Mouse (Mus musculus) liver, adult (tissue): Measurements from ENCODE around the gene Irf2.

Experiments
- GATA4 ChIP-seq: IDR thresholded peaks from 2 replicates; pipeline ENCODE4 v1.6.1; 2014; ENCODE audit warnings: mild to moderate bottlenecking, low read length; ENCODE audit not compliant: insufficient replicate concordance

Irf2 gene

DNA sequence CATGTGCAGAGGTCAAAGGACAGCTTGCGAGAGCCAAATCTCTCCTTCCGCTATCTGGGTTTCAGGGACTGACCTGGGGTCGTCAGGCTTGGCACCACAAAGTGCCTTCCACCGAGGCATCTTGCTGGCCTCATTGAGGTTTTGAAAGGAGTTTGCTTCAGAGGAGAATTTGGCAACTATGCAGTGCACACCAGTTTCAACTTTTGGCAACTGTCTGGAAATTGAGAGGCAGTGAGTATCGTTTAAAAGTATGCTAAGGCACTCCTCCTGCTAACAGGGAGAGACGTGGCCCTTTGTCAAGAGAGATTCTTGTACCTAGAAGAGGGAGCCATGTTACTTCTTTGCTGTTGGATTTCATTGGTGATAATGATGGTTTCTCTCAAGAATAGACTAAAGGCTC is 21.9 kb downstream of the Irf2 start:
- TF ChIP-seq GATA4 = no peak

DNA sequence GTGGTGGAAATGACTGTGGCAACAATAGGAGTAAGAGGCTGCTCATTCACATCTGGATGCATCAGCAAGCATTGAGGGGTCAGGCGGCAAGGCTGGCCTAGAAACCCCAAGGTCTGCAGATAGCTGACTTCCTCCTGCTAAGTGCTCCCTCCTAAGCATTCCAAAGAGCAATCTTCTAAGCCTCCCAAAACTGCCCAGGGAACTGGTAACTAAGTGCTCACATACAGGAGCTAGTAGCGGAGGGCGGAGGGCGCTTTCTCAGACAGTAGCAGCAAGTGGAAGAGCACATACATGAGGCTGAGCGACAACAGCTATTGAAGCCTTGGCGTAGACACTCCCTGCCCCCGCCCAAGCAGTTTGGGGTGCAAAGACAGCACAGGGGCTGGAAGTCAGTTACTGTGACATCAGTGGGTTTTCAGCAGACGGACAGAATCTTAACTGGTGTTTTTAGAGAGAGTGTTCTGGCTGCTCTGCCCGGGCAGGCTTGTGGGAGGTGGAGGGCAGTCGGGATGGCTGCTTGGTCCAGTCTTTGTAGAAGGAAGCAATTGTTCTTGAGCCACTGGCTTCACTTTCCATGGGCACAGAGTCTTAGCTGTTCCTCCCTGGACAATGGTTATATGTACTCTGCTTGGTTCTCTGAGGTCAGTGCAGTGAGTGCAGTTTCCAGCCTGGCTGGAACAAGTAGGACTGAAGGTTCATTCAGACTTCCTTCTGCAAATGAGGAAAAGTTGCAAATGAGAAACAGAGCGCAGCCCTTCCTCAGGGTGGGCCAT is 30.1 kb downstream of the Irf2 start:
- TF ChIP-seq GATA4 = peak; percentile 63; the same call in 1 of the 2 replicates

DNA sequence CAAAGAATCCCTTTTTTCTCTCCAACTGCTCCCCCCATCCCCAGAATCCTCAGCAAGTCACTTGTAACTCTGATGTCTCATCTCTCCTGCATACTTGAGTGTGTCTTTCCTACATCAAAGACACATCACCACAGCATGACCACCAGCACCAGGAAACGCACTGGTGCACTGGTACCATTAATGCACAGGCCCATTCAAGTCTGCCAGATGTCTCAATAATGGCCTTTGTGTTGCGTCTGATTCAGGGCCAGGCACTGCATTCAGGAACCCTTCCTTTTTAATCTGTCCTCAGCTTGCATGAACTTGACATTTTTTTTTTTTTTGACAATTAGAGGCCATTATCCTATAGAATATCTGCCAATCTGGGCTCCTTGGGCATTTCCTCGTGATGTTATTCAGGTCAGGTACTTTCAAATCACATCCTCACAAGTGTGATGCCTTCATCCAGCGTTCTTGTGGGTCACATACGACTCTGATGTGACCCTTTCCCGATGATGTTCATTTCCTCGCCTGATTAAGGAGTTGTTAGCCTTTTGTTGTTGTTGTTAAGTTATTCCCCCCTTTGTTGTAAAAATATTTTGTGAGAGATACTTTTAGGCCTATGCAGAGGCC is 31.5 kb downstream of the Irf2 start:
- no peak for TF ChIP-seq GATA4

DNA sequence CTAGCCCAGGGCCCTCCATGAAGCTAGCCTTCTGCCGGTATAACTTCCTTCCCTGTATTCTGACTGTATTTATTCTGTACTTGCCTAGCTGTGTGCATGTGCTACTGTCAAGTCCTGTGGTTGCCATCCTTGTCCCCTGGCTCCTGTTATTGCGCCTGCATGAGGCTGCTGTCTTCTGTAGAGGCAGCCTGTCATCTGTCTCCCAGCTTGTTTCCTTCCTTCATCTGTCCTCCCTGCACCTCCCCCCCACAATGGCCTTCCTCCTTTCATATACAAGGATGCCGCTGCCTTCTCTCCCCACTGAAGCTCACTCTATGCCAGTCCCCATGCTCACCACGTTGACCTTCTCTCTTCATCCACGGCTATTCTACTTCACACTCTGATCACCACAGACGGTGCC is 33.3 kb downstream of the Irf2 start:
- TF ChIP-seq GATA4 = no peak

DNA sequence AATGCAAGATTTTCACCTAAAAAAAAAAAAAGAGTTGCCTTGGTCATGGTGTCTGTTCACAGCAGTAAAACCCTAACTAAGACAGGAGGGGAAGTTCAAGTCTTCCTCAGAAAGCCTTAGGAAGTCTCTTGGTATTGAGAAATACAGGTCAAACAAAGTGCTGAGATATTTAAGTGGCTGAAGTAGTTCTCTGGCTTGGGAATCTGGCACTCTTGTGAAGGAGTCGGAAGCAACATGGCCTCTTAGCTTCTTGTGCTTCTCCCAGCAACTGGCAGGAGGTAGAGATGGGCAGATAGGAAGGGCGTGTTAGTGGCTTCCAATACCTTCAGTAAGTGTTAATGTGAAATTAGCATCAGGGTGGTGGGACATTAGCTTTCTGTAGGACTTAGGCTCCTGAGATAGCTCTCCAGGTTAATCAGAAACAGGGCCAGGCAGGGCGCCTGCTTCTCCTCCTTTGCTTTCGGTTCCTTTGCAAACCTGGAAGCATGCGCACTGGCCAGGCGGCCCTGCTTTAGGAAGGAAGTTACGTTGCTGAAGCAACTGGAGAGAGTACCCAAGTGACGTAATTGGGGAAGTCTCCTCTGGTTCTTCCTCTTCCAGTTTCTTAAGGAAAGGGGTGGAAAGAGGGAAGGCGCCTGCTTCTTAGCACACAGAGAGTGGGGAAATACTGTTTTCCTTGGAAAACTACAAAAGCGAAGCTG is 38.4 kb downstream of the Irf2 start:
- no peak for TF ChIP-seq GATA4

DNA sequence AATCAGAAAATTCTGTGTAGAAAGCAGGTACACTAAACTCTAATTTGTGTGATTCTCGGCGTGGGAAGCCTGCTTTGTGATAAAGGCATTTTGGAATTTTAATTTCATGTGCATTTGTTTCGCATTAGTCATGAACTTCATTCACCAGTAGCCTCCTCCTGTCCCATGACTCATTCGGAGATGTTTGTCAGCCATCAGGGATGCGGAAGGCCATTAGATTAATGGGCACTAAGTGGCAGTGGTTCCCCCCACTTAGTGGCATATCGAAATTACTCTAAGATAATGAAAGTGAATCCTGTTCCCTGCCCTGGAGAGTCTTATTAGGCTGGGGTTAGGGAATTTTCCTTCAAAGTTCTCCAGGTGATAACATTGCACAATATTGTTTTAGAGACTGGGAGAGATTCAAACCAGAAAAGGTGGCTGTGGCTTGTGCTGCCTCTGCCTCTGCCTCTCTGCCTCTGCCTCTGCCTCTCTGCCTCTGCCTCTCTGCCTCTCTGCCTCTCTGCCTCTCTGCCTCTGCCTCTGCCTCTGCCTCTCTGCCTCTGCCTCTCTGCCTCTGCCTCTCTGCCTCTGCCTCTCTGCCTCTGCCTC is 41.6 kb downstream of the Irf2 start:
- no peak for TF ChIP-seq GATA4

DNA sequence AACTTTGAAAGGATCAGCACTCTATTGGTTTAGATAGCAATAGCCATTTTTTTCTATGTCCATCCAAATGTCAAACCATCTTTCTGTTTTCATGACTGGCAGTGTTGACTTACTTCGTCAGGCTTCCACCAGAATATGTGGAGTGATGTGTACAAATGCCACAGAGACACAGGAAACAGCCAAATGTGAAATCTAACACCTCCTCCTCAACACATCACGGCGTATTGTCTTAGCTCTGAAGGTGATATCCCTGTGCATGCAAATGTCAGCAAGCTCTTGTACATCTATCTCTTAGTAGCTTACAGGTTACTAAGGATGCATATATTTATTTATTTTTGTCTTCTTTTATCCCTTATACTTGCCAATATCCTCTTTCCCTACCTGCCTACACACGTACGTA is 42.7 kb downstream of the Irf2 start:
- no peak for TF ChIP-seq GATA4

DNA sequence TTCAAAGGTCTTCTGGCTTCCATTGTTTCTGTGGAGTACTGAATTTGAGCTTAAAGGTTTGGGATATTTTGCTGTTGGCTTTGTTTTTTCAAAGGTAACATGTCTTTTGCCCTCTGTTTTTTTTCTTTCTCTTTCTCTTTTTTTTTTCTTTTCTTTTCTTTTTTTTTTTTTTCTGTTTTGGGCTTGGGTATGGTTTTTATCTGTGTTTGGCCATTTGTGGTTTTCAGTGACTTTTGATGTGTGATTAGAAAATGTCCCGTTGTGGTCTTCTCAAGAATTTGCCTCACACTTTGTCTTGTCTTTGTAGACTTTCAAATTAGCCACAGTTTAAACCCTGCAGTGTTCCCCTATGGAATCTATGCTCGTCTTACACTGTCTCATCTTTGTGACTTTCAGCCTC is 45.5 kb downstream of the Irf2 start:
- no peak for TF ChIP-seq GATA4

DNA sequence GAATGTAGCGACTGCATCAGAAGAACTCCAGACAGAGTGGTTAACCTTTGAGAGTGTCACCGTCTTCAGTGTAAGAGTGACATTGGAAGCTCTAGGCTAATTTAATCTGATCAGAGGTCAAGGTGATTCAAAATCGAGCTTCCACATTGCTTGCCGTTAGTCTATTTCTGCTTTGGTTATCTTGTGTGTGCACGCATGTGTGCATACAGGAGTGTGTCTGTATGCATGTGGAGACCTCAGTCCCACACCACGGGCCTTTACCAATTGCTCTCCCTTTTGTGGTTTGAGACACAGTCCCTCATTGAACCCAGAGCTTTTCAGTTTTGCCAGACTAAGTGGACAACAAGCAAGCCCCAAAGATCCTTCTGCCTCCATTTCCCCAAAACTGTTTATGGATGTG is 46.4 kb downstream of the Irf2 start:
- no peak for TF ChIP-seq GATA4

DNA sequence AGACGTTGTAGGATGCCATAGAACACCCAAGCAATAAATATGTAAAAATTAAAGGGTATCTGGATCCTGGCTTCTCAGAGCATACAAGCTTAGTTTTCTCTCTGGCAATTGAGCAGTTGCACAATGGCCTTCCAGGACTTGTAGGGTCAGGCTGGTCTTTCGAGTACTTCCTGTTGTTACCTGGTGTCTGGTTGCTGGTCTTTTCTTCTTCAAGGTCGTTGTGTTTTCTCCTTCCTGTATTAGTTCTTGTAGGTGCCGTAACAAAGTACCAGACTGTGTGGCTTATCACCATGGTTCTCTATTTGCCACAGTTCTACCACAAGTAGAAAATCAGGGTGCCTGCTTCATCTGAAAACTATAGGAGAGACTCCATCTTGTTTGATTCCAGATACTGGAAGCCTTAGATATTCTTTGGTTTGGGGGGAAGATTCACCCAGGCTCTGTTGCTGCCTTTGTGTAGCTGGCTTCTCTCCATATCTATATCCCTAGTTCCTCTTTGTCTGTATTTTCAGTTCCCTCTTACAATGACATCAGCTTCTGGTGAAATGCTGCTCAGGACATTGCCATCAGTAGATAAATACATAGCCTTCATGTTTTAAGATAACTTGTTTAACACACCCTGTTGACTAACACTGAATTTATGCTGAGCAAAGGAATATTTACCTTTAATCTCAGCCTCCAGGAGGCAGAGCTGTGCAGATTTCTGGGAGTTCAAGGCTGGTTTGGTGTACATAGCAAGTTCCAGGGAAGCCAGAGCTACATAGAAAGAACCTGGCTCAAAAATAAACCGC is 49.8 kb downstream of the Irf2 start:
- TF ChIP-seq GATA4 = peak; percentile 73; the same call in 1 of the 2 replicates

DNA sequence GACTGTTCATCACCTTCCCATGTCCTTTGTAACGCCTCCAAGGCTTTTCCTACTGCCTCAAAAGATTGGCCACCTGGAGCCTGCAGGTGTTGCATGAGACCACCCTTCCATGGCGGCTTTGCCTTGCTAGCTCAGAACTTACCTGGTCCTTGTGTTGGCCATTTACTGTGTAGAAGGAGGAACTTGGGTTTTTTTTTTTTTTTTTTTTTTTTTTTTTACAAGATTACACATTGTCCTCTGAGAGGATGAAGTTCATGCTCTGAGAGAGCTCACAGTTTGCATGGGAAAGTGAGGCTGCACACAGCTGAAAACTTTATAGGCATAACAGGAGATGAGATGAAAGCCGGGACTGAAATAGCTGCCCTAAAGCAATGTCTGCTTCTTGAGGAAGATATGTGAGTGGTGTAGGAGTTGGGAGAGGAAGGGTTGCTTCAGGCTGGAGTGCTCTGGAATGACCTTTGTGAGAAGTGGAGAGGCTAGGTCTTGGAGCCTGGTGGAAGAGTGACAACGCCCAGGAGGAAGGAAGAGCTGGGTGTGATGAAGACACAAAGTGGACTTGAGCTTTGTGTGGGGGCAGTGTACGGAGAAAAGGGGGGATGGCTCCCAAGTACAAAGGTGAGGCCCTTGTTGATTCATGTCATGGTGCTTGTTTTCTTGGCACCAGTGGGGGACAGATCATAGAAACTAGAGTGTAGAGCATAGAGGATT is 52.3 kb downstream of the Irf2 start:
- no peak for TF ChIP-seq GATA4

DNA sequence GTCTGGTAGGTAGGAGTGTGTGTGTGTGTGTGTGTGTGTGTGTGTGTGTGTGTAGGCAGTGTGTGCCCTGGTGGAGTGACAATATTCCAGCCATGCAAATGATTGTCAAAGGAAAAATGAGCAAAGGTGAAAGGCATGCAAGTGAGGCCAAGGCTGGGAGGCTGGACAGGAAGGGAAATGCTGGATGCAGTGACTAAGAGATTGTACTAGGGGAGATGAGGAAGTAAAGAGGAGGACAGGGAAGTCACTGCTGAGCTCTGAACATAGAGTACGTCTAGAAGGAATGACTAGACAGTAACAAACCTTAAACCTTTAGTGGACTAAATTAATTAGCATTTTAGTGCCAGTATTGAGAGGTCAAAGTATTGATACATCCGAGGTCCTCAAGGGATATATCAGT is 53.1 kb downstream of the Irf2 start:
- TF ChIP-seq GATA4 = no peak

DNA sequence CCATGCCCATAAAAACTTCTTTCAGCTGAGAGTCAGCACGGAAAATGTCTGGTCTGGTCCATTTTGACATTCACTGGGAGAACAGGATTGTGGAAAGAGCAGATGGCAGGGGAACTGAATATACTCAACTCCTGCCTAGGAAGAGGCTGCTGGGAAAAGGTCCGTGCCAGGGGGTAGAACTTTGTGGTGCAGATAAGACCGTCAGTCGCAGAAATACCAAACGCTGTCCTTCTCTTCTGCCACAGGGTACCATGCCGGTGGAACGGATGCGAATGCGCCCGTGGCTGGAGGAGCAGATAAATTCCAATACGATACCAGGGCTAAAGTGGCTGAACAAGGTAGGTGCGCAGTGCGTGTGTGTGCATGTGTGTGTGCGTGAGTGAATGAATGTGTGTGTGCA is 53.7 kb downstream of the Irf2 start:
- no peak for TF ChIP-seq GATA4

DNA sequence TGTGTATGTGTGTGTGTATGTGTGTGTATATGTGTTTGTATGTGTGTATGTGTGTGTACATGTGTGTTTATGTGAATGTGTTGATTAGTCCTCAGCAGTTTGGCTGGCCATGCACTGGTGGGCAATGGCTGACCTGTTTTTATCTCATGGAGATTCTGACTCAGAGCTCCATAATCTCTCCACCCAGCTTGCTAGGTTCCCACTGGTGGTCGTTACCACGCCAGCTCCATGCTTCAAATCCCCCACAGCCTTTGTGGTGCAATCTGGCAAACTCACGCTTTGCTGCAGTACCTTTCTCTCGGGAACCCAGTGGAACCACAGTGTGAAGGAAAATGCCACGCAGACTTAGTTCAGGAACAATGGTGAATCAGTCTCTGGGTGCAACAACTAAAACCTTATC is 54.8 kb downstream of the Irf2 start:
- TF ChIP-seq GATA4 = no peak
